ENCODE assay signal across 8 mouse cellular contexts in the genomic region with DNA sequence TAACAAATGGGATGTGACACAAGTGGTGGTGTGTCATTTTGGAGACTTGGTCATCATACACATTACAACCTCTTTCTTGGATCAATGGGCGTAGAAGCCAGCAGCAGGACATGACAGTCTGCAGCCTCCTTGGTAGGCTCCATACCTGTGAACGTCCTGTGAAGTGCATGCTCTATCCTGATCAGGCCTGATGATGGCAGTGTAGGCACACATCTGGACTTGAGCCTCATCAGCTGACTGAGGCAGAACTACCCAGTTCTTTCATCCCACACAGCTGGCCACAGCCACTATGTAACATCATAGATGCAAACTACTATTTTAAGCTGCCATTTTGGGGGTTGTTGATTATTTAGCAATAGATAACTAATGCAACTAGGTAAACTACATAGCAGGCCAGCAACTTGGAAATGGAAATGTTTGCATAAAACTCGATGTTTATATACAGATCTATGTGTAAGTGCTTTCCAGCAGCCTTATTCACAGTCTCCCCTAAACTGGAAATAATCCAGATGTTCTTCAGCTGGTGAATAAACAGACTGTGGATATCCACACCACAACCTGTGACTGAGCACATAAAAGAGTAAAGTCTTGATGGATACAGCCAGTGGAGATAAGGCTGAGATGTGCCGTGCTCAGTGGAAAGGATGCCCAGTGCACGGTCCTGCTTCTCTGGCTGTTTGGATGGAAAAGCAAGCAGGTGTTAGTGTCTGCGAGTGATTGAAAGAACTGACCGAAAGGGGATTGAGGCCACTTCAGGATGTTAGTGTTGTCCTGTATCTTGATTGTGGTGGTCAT. TPM values are rescaled to one million over a fixed set of nuclear protein-coding genes. Genes with fewer than 3 reads are reported as not detected.
DNase-seq lines count a peak whose midpoint lies in the region; ATAC-seq and TF ChIP-seq lines count a peak whose summit lies in the region.

No protein-coding gene starts in this region.

- no peak overlapping the region for H3K4me3 ChIP-seq in hindbrain, embryonic 10.5 days
- no peak overlapping the region for H3K4me3 ChIP-seq in hindbrain, embryonic 12.5 days
- H3K4me3 ChIP-seq in heart, adult 2 months: no peak overlapping the region
- no peak overlapping the region for H3K4me3 ChIP-seq in kidney, postnatal 0 days (replicated peaks; ENCODE audit: low read depth, low read length)

- 85% methylated on average over 7 of the region's 7 CpGs for WGBS in hindbrain, embryonic 10.5 days
- WGBS in hindbrain, embryonic 12.5 days: 83% methylated on average over 7 of the region's 7 CpGs
- WGBS in heart, adult 2 months: 80% methylated on average over 7 of the region's 7 CpGs
- 78% methylated on average over 7 of the region's 7 CpGs for WGBS in kidney, postnatal 0 days

- H3K9ac ChIP-seq in hindbrain, embryonic 12.5 days: no peak overlapping the region
- no peak overlapping the region for H3K9ac ChIP-seq in heart, adult 2 months (ENCODE audit: low read depth, low read length)
- H3K9ac ChIP-seq in kidney, postnatal 0 days (ENCODE audit: low read depth, low read length): no peak overlapping the region

- no peaks in the 10 kb centered on the region for H3K4me1 ChIP-seq in hindbrain, embryonic 10.5 days (replicated peaks)
- no peaks in the 10 kb centered on the region for H3K4me1 ChIP-seq in hindbrain, embryonic 12.5 days
- H3K4me1 ChIP-seq in heart, adult 2 months (ENCODE audit: control insufficient read depth, insufficient read depth, low read length): no peaks in the 10 kb centered on the region
- H3K4me1 ChIP-seq in kidney, postnatal 0 days (replicated peaks; ENCODE audit: insufficient read depth, low read length): no peaks in the 10 kb centered on the region

- no peak for TF ChIP-seq POLR2A in heart, adult 2 months (IDR thresholded peaks at IDR 0.05; ENCODE audit: insufficient read depth, low read depth, low read length)

- peak; percentile 79 for TF ChIP-seq CTCF in heart, adult 2 months (IDR thresholded peaks at IDR 0.05)
- TF ChIP-seq CTCF in kidney, postnatal 0 days (IDR thresholded peaks at IDR 0.05; ENCODE audit: low read depth): peak; percentile 73

- no peak overlapping the region for H3K4me2 ChIP-seq in hindbrain, embryonic 12.5 days (replicated peaks)
- no peak overlapping the region for H3K4me2 ChIP-seq in kidney, postnatal 0 days (ENCODE audit: low read length)

- intact Hi-C loops in heart, adult 2 months (cut with DNase I): loop anchor here (1.0 kb wide), 1 partner anchor 231 kb away; the partner anchor contains the start of gene Tgfb3

- peaks cover 51% of the 10 kb centered on the region for H3K36me3 ChIP-seq in hindbrain, embryonic 10.5 days
- peaks cover 20% of the 10 kb centered on the region for H3K36me3 ChIP-seq in hindbrain, embryonic 12.5 days
- no peaks in the 10 kb centered on the region for H3K36me3 ChIP-seq in heart, adult 2 months (ENCODE audit: control insufficient read depth, insufficient read depth, low read length)
- H3K36me3 ChIP-seq in kidney, postnatal 0 days (ENCODE audit: insufficient read depth, low read length): 0 out of 2 replicates have a peak, but pooled peaks cover 3% of the 10 kb centered on the region

- no peaks in the 10 kb centered on the region for H3K79me2 ChIP-seq in heart, adult 2 months (replicated peaks; ENCODE audit: control insufficient read depth, insufficient read depth, low read length)

- H3K27me3 ChIP-seq in hindbrain, embryonic 10.5 days (ENCODE audit: insufficient read depth, poor library complexity, severe bottlenecking): no peaks in the 10 kb centered on the region
- H3K27me3 ChIP-seq in hindbrain, embryonic 12.5 days: no peaks in the 10 kb centered on the region
- H3K27me3 ChIP-seq in heart, adult 2 months (ENCODE audit: control insufficient read depth, insufficient read depth, low read length): no peaks in the 10 kb centered on the region
- H3K27me3 ChIP-seq in kidney, postnatal 0 days (ENCODE audit: insufficient read depth, low read length): no peaks in the 10 kb centered on the region

- no peak overlapping the region for H3K27ac ChIP-seq in hindbrain, embryonic 10.5 days
- no peak overlapping the region for H3K27ac ChIP-seq in hindbrain, embryonic 12.5 days
- H3K27ac ChIP-seq in heart, adult 2 months: no peak overlapping the region
- no peak overlapping the region for H3K27ac ChIP-seq in kidney, postnatal 0 days

- peak; percentile 61; the same call in 1 of the 2 replicates for TF ChIP-seq EP300 in heart, adult 2 months (IDR thresholded peaks at IDR 0.05; ENCODE audit: insufficient read depth, low read depth, low read length)

- no peaks in the 10 kb centered on the region for H3K9me3 ChIP-seq in hindbrain, embryonic 10.5 days
- H3K9me3 ChIP-seq in hindbrain, embryonic 12.5 days (replicated peaks): no peaks in the 10 kb centered on the region
- H3K9me3 ChIP-seq in kidney, postnatal 0 days (replicated peaks; ENCODE audit: low read length): no peaks in the 10 kb centered on the region

- ATAC-seq in hindbrain, embryonic 12.5 days (ENCODE audit: low FRiP score): no peak
- peak; percentile 63 for ATAC-seq in kidney, postnatal 0 days (replicated peaks; ENCODE audit: low FRiP score, low read depth)

- DNase-seq in hindbrain, embryonic 10.5 days (ENCODE audit: low spot score): peak; percentile 6
- DNase-seq in B cell, adult 2 months: peak; percentile 43
- DNase-seq in adrenal gland, postnatal 10 days: peak; percentile 42
- peak; percentile 37 to 45 for DNase-seq in heart, adult 2 months
- peak; percentile 64 for DNase-seq in kidney, postnatal 0 days (ENCODE audit: low spot score)
- DNase-seq in lung, postnatal 36 days: peak; percentile 78
- no peak for DNase-seq in cerebellum, adult 8-10 months

RNA-seq across cellular contexts. Expression of gene Ttll5, which starts 23.9 kb away (rescaled TPM):
- 18.0 and 18.3 TPM in 2 replicates for polyA plus RNA-seq in hindbrain, embryonic 10.5 days (2016; fragmentation: Nextera tagmentation; extraction: Ambion mirVana)
- 15.9 and 19.0 TPM in 2 replicates for polyA plus RNA-seq in hindbrain, embryonic 12.5 days (2016; fragmentation: Nextera tagmentation; extraction: Ambion mirVana)
- 10 to 100 TPM; 13.1 to 24.7 TPM for total RNA-seq in adrenal gland, postnatal 10 days (2021)
- 10 to 100 TPM; 11.4 to 14.2 TPM for total RNA-seq in heart, adult 2 months (2021)
- polyA plus RNA-seq in heart, adult 2 months (2012; rRNA removed): 10.1 and 10.5 TPM in 2 replicates
- polyA plus RNA-seq in kidney, postnatal 0 days (2015; fragmentation: Nextera tagmentation; extraction: Ambion mirVana): 6.8 and 7.2 TPM in 2 replicates

RNA-seq across cellular contexts. Expression of gene Erg28, which starts 24.0 kb away (rescaled TPM):
- 108 and 120 TPM in 2 replicates for polyA plus RNA-seq in hindbrain, embryonic 10.5 days (2016; fragmentation: Nextera tagmentation; extraction: Ambion mirVana)
- 97.3 and 106 TPM in 2 replicates for polyA plus RNA-seq in hindbrain, embryonic 12.5 days (2016; fragmentation: Nextera tagmentation; extraction: Ambion mirVana)
- 10 to 100 TPM; 31.6 to 34.4 TPM for total RNA-seq in adrenal gland, postnatal 10 days (2021)
- 1 to 10 TPM; 6.2 to 6.8 TPM for total RNA-seq in heart, adult 2 months (2021)
- 9.3 and 12.4 TPM in 2 replicates for polyA plus RNA-seq in heart, adult 2 months (2012; rRNA removed)
- 111 and 122 TPM in 2 replicates for polyA plus RNA-seq in kidney, postnatal 0 days (2015; fragmentation: Nextera tagmentation; extraction: Ambion mirVana)
